Mouse (Mus musculus) lung, postnatal 10 days (tissue): ENCODE data around the gene Gm10031.
"Not testable (repeated sequence)": the region's sequence is repeated elsewhere in the genome, so short reads cannot be mapped to it uniquely, and the experiment has no call there.

Experiments used
- DNase-seq: peaks from one replicate; pipeline ENCODE4 v3.0.0; 2021

The Gm10031 gene

GRCm38 (mm10) chr1:156523842-156524241 lies at the start of gene Gm10031:
Gene Gm10031 (plus strand): TSS chr1:156524012.
- not testable (repeated sequence) for DNase-seq

GRCm38 (mm10) chr1:156474854-156475253 lies 49.0 kb upstream of the Gm10031 start:
- no peak for DNase-seq

DNA sequence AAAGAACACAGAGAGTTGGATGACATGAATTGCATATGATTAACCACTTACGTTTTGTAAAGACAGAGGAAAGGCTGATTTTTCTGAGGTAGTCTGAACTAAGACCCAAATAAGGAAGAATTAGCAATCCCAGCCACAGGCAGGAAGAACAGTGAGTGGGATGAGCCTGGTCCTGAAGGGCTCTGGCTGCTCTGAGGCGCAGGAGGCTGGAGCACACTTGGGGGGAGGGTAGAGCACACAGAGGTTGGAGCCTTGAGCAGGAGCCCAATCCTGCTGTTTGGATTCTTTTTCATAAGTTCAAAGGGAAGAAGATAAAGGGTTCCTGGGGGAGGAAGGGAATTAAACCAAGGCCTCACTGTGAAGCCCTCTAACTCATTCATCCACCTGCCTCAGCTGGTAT lies 47.8 kb upstream of the Gm10031 start:
- DNase-seq, result no peak

DNA sequence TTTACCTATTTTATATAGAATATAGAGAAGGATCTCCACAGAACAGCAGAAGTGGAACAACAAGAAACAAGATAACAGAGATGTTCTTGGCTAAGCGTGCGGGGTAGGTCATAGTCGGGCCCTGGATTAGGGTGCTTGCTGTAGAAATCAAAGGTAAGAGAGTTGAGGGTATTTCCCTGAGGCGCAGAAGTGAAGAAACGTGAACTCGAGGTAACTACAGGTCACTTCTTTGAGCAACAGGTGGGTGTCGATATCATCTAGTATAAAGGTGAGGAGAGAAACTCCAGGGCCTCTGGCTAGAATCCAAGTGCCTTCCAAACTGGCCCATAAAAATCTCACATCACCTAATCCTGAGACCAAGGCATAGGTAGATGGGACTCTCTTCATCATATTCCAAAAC lies 47.3 kb upstream of the Gm10031 start:
- no peak for DNase-seq

GRCm38 (mm10) chr1:156481826-156482225 lies 42.0 kb upstream of the Gm10031 start:
- DNase-seq, result no peak

DNA sequence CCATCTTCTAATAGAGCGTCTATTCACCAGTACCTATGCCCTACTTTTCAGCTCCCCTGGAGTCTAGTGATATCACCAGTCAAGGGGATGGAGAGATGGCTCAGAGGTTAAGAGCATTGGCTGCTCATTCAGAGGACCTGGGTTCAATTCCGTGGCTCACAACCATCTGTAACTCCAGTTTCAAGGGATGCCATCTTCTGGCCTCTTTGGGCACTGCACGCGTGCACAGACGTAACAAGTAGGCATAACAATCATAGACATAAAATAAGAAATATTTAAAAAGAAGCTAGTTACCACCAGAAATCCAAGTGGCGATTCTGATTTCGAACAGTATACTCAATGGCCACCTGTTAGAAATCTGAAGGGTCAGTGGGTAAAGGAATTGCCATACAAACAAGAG lies 36.3 kb upstream of the Gm10031 start:
- no peak for DNase-seq

GRCm38 (mm10) chr1:156488031-156488430 lies 35.8 kb upstream of the Gm10031 start:
- DNase-seq, result no peak

GRCm38 (mm10) chr1:156491226-156491796 lies 32.5 kb upstream of the Gm10031 start:
- DNase-seq, result no peak

GRCm38 (mm10) chr1:156495025-156495424 lies 28.8 kb upstream of the Gm10031 start:
- no peak for DNase-seq

- DNase-seq, result no peak
Measured at GRCm38 (mm10) chr1:156496910-156497309, 26.9 kb upstream of the Gm10031 start.

DNA sequence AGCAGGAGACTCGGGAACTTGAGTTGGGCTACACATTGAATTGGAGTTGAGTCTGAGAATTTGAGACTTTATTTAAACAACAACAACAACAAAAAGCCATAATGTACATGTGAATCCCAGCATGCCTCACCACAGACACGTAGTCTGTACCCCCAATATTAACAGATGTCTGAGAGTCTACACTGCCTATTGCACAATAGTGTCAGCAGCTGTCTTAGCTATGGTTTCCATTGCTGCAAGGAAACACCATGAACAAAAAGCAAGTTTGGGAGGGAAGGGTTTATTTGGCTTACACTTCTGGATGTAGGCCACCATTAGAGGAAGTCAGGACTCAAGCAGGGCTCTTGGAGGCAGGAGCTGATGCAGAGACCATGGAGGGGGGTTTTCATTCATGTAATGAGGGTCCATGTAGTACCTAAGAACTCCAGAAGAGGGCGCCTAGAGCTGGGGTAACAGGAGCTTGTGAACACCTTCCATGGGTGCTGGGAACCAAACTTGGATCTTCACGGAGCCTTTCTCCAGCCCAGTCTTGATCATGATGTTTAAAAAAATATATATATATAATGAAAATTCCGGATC lies 18.8 kb upstream of the Gm10031 start:
- no peak for DNase-seq

GRCm38 (mm10) chr1:156505901-156506300 lies 17.9 kb upstream of the Gm10031 start:
- DNase-seq, result no peak

DNA sequence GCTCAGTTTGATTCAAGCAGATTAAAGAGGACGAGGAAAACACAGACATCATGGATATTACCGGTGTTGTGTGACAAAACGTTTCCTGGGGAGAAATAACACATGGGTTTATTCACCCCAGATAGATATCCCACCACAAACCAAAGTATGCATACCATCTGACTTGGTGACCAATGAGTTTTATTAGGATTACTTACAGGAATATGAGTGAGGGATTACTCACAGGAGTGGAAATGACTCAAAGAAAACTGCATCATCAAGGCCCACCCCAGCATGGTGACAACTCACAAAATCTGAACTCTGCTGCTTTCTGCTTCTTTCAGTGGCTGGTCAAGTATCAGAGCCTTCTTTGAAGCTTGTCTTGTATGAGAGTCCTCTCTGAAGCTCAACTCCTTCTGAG lies 16.1 kb upstream of the Gm10031 start:
- no peak for DNase-seq

DNA sequence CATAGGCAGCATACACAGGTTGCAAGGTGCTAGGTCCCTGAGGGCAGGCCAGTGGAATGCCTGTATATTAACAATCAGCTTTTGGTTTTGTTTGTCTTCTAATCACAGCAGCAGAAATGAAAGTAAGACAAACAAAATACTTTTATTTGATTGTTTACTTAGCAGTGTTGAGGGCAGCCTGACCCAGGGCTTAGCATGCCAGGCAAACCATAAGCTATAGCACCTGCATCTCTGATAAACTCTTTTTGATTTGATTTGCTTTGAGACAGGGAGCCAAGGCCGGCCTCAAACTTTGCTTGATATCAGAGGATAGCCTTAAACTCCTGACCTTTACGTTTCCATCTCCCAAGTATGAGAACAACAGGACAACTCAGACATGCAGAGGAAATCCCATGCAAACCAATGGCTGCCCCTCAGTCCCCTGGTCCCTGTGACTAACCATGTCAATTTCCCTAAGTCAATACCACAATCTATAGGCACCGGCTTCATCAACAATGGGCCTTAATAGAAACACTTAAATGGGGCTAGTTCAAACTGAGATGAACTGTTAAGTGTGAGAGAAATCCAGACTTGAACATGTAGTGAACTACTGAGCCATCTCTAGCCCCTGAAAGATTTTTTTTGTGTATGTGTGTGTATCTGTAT lies 3.6 kb upstream of the Gm10031 start:
- DNase-seq, result no peak

GRCm38 (mm10) chr1:156521796-156522517 lies 1.9 kb upstream of the Gm10031 start:
- DNase-seq, result peak; percentile 69

GRCm38 (mm10) chr1:156532476-156533175 lies 8.8 kb downstream of the Gm10031 start:
- DNase-seq, result not testable (repeated sequence)

- DNase-seq, result no peak
Measured at GRCm38 (mm10) chr1:156533483-156533882, 9.7 kb downstream of the Gm10031 start.

DNA sequence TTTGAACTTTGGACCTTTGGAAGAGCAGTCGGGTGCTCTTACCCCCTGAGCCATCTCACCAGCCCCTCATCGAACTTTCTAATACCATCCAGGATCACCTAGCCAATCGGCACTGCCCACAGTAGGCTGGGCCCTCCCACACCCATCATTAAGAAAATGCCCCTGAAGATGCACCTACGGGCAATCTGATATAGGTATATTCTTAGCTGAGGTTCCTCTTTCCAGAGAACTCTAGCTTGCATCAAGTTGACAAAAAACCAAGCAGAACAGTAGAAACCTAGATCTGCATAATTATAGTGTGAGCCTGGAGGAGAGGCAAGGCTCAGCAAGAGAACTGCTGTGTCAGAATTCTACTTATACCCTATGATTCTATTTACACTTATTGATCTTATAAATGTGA lies 10.1 kb downstream of the Gm10031 start:
- no peak for DNase-seq

GRCm38 (mm10) chr1:156537031-156537430 lies 13.2 kb downstream of the Gm10031 start:
- DNase-seq, result no peak

DNA sequence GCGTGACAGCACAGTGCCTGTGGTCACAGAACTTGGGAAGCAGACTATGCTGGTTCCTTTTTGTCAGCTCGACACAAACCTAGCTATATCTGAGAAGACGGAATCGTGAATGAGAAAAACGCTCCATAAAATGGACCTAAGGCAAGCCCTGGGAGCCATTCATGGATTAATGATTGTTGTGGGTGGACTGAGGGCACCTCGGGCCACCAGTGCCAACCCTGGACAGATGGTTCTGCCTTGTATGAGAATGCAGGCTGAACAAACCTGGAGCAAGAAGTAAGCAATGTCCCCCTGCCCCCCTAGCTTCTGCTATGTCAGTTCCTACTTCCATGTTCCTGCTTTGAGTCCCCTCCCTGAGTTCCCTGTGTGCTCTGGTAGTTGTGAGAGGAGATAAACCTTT lies 13.9 kb downstream of the Gm10031 start:
- no peak for DNase-seq

DNA sequence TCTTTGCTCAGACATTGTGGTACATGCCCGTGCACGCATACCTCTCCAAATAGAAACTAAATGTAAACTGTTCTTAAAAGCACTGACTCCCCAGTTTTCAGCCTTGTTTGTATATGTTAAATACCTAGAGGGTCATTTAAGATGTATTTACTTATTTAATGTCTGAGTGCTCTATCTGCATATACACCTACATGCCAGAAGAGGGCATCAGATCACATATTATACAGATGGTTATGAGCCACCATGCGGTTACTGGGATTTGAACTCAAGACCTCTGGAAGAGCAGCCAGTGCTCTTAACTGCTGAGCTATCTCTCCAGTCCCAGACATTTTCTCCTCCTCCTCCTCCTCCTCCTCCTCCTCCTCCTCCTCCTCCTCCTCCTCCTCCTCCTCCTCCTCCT lies 14.6 kb downstream of the Gm10031 start:
- DNase-seq, result no peak

GRCm38 (mm10) chr1:156539787-156540560 lies 16.2 kb downstream of the Gm10031 start:
- peak; percentile 36 for DNase-seq
